Mouse (Mus musculus): Measurements from ENCODE around the gene Apba2.

DNA sequence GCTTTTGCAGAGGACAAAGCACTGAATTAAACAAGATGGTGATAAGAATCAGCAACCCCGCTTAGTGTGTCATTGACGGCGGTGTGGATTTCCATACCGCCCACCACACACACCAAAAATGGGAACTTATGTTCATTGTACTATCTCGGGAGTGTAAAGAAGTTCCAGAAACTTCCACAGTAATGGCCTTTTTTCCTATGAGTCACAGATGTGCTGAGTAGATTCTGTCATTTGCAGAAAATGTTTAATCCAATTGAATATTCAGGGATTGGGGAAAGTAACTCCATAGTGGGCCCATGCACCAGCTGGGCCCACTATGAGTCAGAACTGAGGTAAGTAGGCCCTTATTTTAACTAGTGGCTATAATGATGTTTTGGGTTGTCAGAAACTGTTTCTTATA, 161.0 kb downstream of the Apba2 start:
- no peak for TF ChIP-seq CTCF (conservative IDR thresholded peaks at IDR 0.05; ENCODE audit: insufficient read depth, insufficient read length, low read depth, low read length)
- no peak for TF ChIP-seq POLR2A (IDR thresholded peaks at IDR 0.05; ENCODE audit: low read depth, low read length)

Data from kidney, adult 2 months (tissue).